Mouse (Mus musculus): ENCODE measurements around the gene Art1.

DNA sequence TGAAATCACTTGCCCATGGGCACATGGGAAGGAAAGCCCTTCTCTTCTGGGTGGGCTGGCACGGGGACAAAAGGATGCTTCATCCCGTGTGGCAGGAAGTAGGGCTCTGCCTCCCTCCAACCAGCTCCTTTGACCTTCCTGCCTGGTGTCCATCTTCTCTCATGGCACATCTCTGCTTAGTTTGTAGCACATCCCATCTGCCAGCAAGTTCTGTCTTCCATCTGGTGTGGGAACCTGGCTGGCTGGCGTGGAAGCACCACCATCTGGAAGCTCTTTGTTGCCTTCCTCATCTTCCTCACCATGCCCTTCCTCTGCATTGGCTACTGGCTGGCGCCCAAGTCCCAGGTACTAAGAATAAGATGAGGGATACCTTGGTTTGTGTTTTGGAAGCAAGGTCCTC is 14.2 kb upstream of the Art1 start:
- TF ChIP-seq CTCF (IDR thresholded peaks at IDR 0.05; ENCODE audit: extremely low read depth, insufficient read depth, insufficient read length, insufficient replicate concordance): no peak
- no peak for TF ChIP-seq POLR2A (IDR thresholded peaks at IDR 0.05; ENCODE audit: low read depth, low read length)
